Mouse (Mus musculus) lung, postnatal 0 days (tissue): Measurements from ENCODE around the gene Tmprss11c.

Experiments used
- CTCF ChIP-seq: IDR thresholded peaks from 2 replicates; pipeline ENCODE4 v1.5.1; 2016; ENCODE audit warnings: antibody characterized with exemption, mild to moderate bottlenecking
- EP300 ChIP-seq: IDR thresholded peaks from 2 replicates; pipeline ENCODE4 v1.6.1; 2016; ENCODE audit warnings: antibody characterized with exemption, mild to moderate bottlenecking, control low read depth

DNA sequence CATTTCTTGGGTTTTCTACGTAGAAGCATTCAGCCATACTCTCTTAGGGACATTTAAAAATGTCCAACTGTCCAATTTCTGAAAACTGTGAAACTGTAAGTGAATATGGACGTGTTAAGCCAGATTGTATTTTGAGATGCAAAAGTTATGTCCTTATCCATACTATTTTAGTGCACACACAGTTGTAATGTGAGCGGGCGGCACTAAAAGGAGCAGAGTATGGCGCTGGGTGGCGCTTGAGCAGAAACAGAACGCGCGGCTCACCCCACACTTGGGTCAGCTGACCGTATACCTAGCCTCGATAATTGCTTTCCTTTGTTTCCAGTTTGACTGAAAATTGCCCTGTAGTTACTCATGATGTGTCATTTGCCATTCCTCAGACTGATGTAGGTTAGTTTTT lies 42.5 kb downstream of the Tmprss11c start:
- TF ChIP-seq CTCF (no peak), EP300 (no peak)
